Mouse (Mus musculus) liver, postnatal 0 days (tissue): ENCODE results near the gene Cyb5d1. TPM values are rescaled to one million over a fixed set of nuclear protein-coding genes. Genes with fewer than 3 reads are reported as not detected.
A peak's percentile ranks its signal among the peaks of the same experiment; 100 is the strongest.
"Not testable (repeated sequence)": the region's sequence is repeated elsewhere in the genome, so short reads cannot be mapped to it uniquely, and the experiment has no call there.

Source experiments
- ATAC-seq: fragments of 200-750 bp; cut with Nextera tagmentation; 2 replicates; pipeline ENCODE4 v1.8.0; 2017; ENCODE audit warnings: mild to moderate bottlenecking, moderate library complexity
- DNase-seq: peaks from one replicate; pipeline ENCODE4 v3.0.0-alpha.2; 2016
- H3K27ac ChIP-seq: fragments of 300-500 bp; sonication (generic); 2 replicates; pipeline ENCODE4 v1.5.1; 2014; ENCODE audit warnings: antibody characterized with exemption, moderate library complexity, mild to moderate bottlenecking, low read depth
- H3K27me3 ChIP-seq: fragments of 300-500 bp; sonication (generic); 2 replicates; pipeline ENCODE4 v1.6.1; 2014; ENCODE audit warnings: low read length, control low read depth, mixed read lengths; ENCODE audit not compliant: insufficient read depth
- H3K36me3 ChIP-seq: fragments of 300-500 bp; sonication (generic); replicated peaks from 2 replicates; pipeline ENCODE4 v1.6.1; 2014; ENCODE audit warnings: mild to moderate bottlenecking, control low read depth, low read length, moderate library complexity, mixed read lengths; ENCODE audit not compliant: insufficient read depth
- H3K4me1 ChIP-seq: fragments of 300-500 bp; sonication (generic); 2 replicates; pipeline ENCODE4 v1.6.1; 2014; ENCODE audit warnings: antibody characterized with exemption, mild to moderate bottlenecking, control low read depth; ENCODE audit not compliant: insufficient read depth
- H3K4me2 ChIP-seq: fragments of 300-500 bp; sonication (generic); 2 replicates; pipeline ENCODE4 v1.6.1; 2014; ENCODE audit warnings: low read depth, mild to moderate bottlenecking, low read length, moderate library complexity, mixed read lengths
- H3K4me3 ChIP-seq: fragments of 300-500 bp; sonication (generic); 2 replicates; pipeline ENCODE4 v1.5.1; 2014; ENCODE audit warnings: low read depth, low read length
- H3K9ac ChIP-seq: fragments of 300-500 bp; sonication (generic); replicated peaks from 2 replicates; pipeline ENCODE4 v1.6.1; 2014; ENCODE audit warnings: mild to moderate bottlenecking, moderate library complexity
- H3K9me3 ChIP-seq: fragments of 300-500 bp; sonication (generic); 2 replicates; pipeline ENCODE4 v1.6.1; 2016; ENCODE audit warnings: mild to moderate bottlenecking, control low read depth, low read length, mixed read lengths
- CTCF ChIP-seq: sonication (generic); IDR thresholded peaks from 2 replicates; pipeline ENCODE4 v1.5.1; 2016; ENCODE audit warnings: antibody characterized with exemption, low read depth
- EP300 ChIP-seq: IDR thresholded peaks from 2 replicates; pipeline ENCODE4 v1.6.1; 2016; ENCODE audit warnings: antibody characterized with exemption, low read depth, mild to moderate bottlenecking
- WGBS: fragments of 180-500 bp; shearing (Covaris S2); extraction: QIAGEN DNeasy Blood & Tissue Kit; methylation state at CpG from one replicate; pipeline ENCODE4 v1.1.7; 2014; ENCODE audit not compliant: insufficient replicate concordance; 5-methylcytosine and 5-hydroxymethylcytosine counted together
- polyA plus RNA-seq: library from polyadenylated mRNA; unstranded; fragments of >200 nt; fragmentation: Nextera tagmentation; extraction: Ambion mirVana; gene quantifications from 2 replicates; pipeline ENCODE4 v1.2.1, GENCODE M21; 2015

The Cyb5d1 gene
- polyA plus RNA-seq = 4.7 and 5.4 TPM in 2 replicates

GRCm38 (mm10) chr11:69395235-69395633 is at the start of gene Cyb5d1, which contains the start of gene Naa38:
TSS of gene Cyb5d1 (minus strand) at chr11:69395631.
TSS of gene Naa38 (plus strand) at chr11:69395487.
- peak within 1 kb of the TSS; percentile 82 for H3K4me2 ChIP-seq
- under 1% methylated on average over 21 of the region's 24 CpGs for WGBS
- H3K4me1 ChIP-seq = peaks cover 11% of the 10 kb centered on the region
- H3K9ac ChIP-seq = peak within 1 kb of the TSS; percentile 81
- H3K27ac ChIP-seq = peak within 1 kb of the TSS; percentile 93
- ATAC-seq (peak; percentile 82), DNase-seq (peak; percentile 88)
- H3K9me3 ChIP-seq, H3K27me3 ChIP-seq, H3K36me3 ChIP-seq: not testable (repeated sequence)
- peak within 1 kb of the TSS; percentile 66 for H3K4me3 ChIP-seq

- no peaks in the 10 kb centered on the region for H3K4me1 ChIP-seq
- no peak overlapping the region for H3K27ac ChIP-seq
- H3K9me3 ChIP-seq = no peaks in the 10 kb centered on the region
- ATAC-seq = peak; percentile 43; the same call in 1 of the 2 replicates
- H3K9ac ChIP-seq = no peak overlapping the region
- no peak for TF ChIP-seq CTCF
- TF ChIP-seq EP300 = no peak
- 27% methylated on average over 5 of the region's 5 CpGs for WGBS
- H3K27me3 ChIP-seq = no peaks in the 10 kb centered on the region; the same call in 1 of the 2 replicates
- H3K36me3 ChIP-seq = no peaks in the 10 kb centered on the region
- DNase-seq = no peak
- no peak overlapping the region for H3K4me2 ChIP-seq
- H3K4me3 ChIP-seq = no peak overlapping the region
These were observed 47.9 kb upstream of the Cyb5d1 start for GRCm38 (mm10) chr11:69443328-69443727.

- Histone ChIP-seq H3K36me3 (no peaks in the 10 kb centered on the region), H3K27me3 (no peaks in the 10 kb centered on the region), H3K9ac (no peak overlapping the region), H3K4me2 (no peak overlapping the region), H3K4me3 (no peak overlapping the region), H3K9me3 (no peaks in the 10 kb centered on the region), H3K4me1 (no peaks in the 10 kb centered on the region), H3K27ac (no peak overlapping the region)
- DNase-seq = no peak
- TF ChIP-seq CTCF = no peak
- TF ChIP-seq EP300 = no peak
- WGBS = 50% methylated on average over 3 of the region's 3 CpGs
- ATAC-seq = no peak
These were observed 41.9 kb upstream of the Cyb5d1 start for GRCm38 (mm10) chr11:69437291-69437690.

GRCm38 (mm10) chr11:69433189-69433588 is 37.8 kb upstream of the Cyb5d1 start:
- H3K27ac ChIP-seq = no peak overlapping the region
- no peaks in the 10 kb centered on the region for H3K36me3 ChIP-seq
- no peak for ATAC-seq
- no peaks in the 10 kb centered on the region for H3K9me3 ChIP-seq
- H3K4me2 ChIP-seq = no peak overlapping the region
- H3K4me3 ChIP-seq = no peak overlapping the region
- TF ChIP-seq CTCF (no peak), EP300 (no peak)
- no peak for DNase-seq
- no peaks in the 10 kb centered on the region for H3K4me1 ChIP-seq
- H3K27me3 ChIP-seq = no peaks in the 10 kb centered on the region
- H3K9ac ChIP-seq = no peak overlapping the region
- 58% methylated on average over 6 of the region's 6 CpGs for WGBS

GRCm38 (mm10) chr11:69432640-69432982 is 37.2 kb upstream of the Cyb5d1 start:
- DNase-seq = no peak
- H3K4me1 ChIP-seq = no peaks in the 10 kb centered on the region
- no peak for ATAC-seq
- H3K9me3 ChIP-seq = no peaks in the 10 kb centered on the region
- H3K4me3 ChIP-seq = no peak overlapping the region
- H3K27ac ChIP-seq = no peak overlapping the region
- no peak overlapping the region for H3K9ac ChIP-seq
- 69% methylated on average over 11 of the region's 11 CpGs for WGBS
- no peaks in the 10 kb centered on the region for H3K27me3 ChIP-seq
- no peaks in the 10 kb centered on the region for H3K36me3 ChIP-seq
- H3K4me2 ChIP-seq = no peak overlapping the region
- TF ChIP-seq CTCF (no peak), EP300 (no peak)

GRCm38 (mm10) chr11:69431829-69432639 is 36.6 kb upstream of the Cyb5d1 start:
- peak; percentile 71 for DNase-seq
- Histone ChIP-seq H3K4me2 (peak overlapping the region; percentile 38), H3K36me3 (no peaks in the 10 kb centered on the region), H3K4me1 (no peaks in the 10 kb centered on the region), H3K9ac (no peak overlapping the region), H3K27me3 (no peaks in the 10 kb centered on the region), H3K27ac (no peak overlapping the region), H3K4me3 (no peak overlapping the region), H3K9me3 (no peaks in the 10 kb centered on the region)
- 26% methylated on average over 11 of the region's 11 CpGs for WGBS
- peak; percentile 89 for ATAC-seq
- TF ChIP-seq CTCF = peak; percentile 84
- no peak for TF ChIP-seq EP300
